Mouse (Mus musculus): ENCODE measurements around the gene Dpy19l3. TPM values are rescaled to one million over a fixed set of nuclear protein-coding genes. Genes with fewer than 3 reads are reported as not detected.
A peak's percentile ranks its signal among the peaks of the same experiment; 100 is the strongest.

Gene Dpy19l3
- polyA plus RNA-seq, 1 experiment from 2014 or later: 6.6 TPM

DNA sequence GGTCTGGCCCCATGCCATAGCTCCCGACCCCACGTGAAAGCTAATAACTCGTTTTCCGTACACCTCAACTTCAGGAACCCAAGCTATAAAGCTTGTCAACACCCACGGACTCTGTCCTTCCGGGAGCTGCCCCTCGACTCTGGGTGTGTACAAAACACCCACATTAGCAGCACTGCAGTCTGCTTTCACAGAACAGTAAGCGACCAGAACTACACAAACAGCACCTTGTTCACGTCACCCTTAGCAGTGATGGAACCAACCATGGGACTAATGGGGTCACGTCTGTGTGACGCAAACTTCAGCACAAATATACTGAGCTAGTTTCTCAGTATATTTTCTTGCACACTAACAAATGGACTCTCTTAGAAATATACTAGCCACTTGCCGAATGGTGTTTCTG lies 19.9 kb upstream of the Dpy19l3 start:
- WGBS (ENCODE audit: insufficient replicate concordance): 83% methylated on average over 12 of the region's 12 CpGs

GRCm38 (mm10) chr7:35772347-35772746 lies 18.1 kb upstream of the Dpy19l3 start:
- ATAC-seq (ENCODE audit: low read depth): no peak
- Histone ChIP-seq H3K36me3 (peaks cover 45% of the 10 kb centered on the region), H3K4me2 (no peak overlapping the region), H3K9me3 (replicated peaks) (no peaks in the 10 kb centered on the region), H3K27me3 (no peaks in the 10 kb centered on the region), H3K9ac (no peak overlapping the region), H3K4me3 (replicated peaks) (no peak overlapping the region), H3K4me1 (replicated peaks) (peaks cover 21% of the 10 kb centered on the region), H3K27ac (no peak overlapping the region)
- DNase-seq: no peak
- 83% methylated on average over 8 of the region's 8 CpGs for WGBS (ENCODE audit: insufficient replicate concordance)

More for the DNA sequence above, 19.9 kb upstream of the Dpy19l3 start:
- no peak overlapping the region for H3K27ac ChIP-seq
- peaks cover 21% of the 10 kb centered on the region for H3K4me1 ChIP-seq (replicated peaks)
- H3K27me3 ChIP-seq: no peaks in the 10 kb centered on the region
- H3K4me2 ChIP-seq: no peak overlapping the region
- H3K4me3 ChIP-seq (replicated peaks): no peak overlapping the region
- DNase-seq (no peak), ATAC-seq (ENCODE audit: low read depth) (no peak)
- no peaks in the 10 kb centered on the region for H3K9me3 ChIP-seq (replicated peaks)
- H3K36me3 ChIP-seq: peaks cover 59% of the 10 kb centered on the region
- H3K9ac ChIP-seq: no peak overlapping the region

DNA sequence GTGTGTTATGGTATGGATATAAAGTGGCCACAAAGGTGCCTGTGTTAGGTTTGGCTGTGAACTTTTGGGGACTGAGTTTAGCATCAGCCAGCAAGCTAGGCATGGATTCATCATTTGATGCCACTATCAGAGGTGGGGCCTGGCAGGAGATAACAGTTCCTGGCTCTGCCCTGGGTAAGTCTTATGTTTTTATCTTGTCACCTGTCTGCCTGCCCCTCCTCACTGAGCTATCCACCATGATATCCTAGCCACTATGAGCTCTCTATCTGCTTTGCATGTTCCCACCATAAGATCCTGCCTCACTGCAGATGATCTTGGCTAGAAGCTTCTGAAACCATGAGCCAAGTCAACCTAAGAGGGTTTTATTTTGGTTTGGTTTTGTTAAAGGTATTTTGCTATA lies 16.9 kb upstream of the Dpy19l3 start:
- Histone ChIP-seq H3K27me3 (no peaks in the 10 kb centered on the region), H3K4me2 (no peak overlapping the region), H3K9ac (no peak overlapping the region), H3K27ac (no peak overlapping the region), H3K9me3 (replicated peaks) (no peaks in the 10 kb centered on the region), H3K36me3 (peaks cover 37% of the 10 kb centered on the region), H3K4me1 (replicated peaks) (peaks cover 21% of the 10 kb centered on the region), H3K4me3 (replicated peaks) (no peak overlapping the region)
- ATAC-seq (ENCODE audit: low read depth) (peak; percentile 63), DNase-seq (no peak)

DNA sequence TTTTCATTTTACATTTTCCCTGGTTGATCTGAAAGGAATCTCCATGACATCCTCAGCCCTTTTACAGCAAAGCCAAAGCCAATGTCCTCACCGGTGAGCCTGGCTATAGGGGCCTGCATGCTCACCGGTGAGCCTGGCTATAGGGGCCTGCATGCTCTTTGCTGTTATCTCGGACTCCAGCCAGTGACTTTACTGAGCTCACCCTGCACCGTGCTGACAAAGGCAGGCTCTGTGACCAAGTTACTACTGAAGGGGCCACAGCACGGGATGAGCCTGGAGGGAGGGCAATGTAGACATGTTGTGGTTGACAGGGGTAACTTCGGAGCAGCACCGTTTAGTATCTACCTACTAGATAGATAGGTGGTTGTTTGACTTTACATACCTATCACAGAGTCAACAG lies 15.9 kb upstream of the Dpy19l3 start:
- Histone ChIP-seq H3K4me2 (no peak overlapping the region), H3K9me3 (replicated peaks) (no peaks in the 10 kb centered on the region), H3K4me3 (replicated peaks) (no peak overlapping the region), H3K27me3 (no peaks in the 10 kb centered on the region), H3K4me1 (replicated peaks) (peaks cover 21% of the 10 kb centered on the region), H3K36me3 (peaks cover 27% of the 10 kb centered on the region), H3K27ac (no peak overlapping the region), H3K9ac (no peak overlapping the region)
- DNase-seq: peak; percentile 20
- peak; percentile 84 for ATAC-seq (ENCODE audit: low read depth)
- WGBS (ENCODE audit: insufficient replicate concordance): 34% methylated on average over 7 of the region's 7 CpGs

- Histone ChIP-seq H3K4me2 (no peak overlapping the region), H3K4me1 (replicated peaks) (no peaks in the 10 kb centered on the region), H3K27me3 (no peaks in the 10 kb centered on the region), H3K9ac (no peak overlapping the region), H3K9me3 (replicated peaks) (no peaks in the 10 kb centered on the region), H3K4me3 (replicated peaks) (no peak overlapping the region), H3K36me3 (no peaks in the 10 kb centered on the region), H3K27ac (no peak overlapping the region)
- DNase-seq (no peak), ATAC-seq (ENCODE audit: low read depth) (no peak)
- WGBS (ENCODE audit: insufficient replicate concordance): 78% methylated on average over 11 of the region's 11 CpGs
These were observed 10.2 kb upstream of the Dpy19l3 start for GRCm38 (mm10) chr7:35764461-35764860.

DNA sequence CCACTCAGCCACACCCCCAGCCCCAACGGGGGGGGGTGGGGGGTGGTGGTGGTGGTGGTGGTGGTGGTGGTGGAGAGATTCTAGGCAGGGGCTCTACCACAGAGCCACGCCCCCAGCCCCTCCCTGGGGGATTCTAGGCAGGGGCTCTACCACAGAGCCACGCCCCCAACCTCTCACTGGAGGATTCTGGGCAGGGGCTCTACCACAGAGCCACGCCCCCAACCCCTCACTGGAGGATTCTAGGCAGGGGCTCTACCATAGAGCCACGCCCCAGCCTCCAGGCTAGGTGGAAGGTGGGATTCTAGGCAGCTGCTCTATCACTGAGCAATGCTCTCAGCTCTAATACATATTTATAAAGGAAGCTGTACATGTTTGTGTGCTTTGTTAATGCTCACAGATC lies 7.5 kb upstream of the Dpy19l3 start:
- 43% methylated on average over 5 of the region's 5 CpGs for WGBS (ENCODE audit: insufficient replicate concordance)
- H3K9me3 ChIP-seq (replicated peaks): no peaks in the 10 kb centered on the region
- H3K27ac ChIP-seq: no peak overlapping the region
- H3K4me1 ChIP-seq (replicated peaks): peaks cover 5% of the 10 kb centered on the region; the same call in 1 of the 2 replicates
- no peak for ATAC-seq (ENCODE audit: low read depth)
- H3K36me3 ChIP-seq: no peaks in the 10 kb centered on the region
- DNase-seq: no peak
- no peak overlapping the region for H3K9ac ChIP-seq
- H3K4me2 ChIP-seq: no peak overlapping the region
- H3K27me3 ChIP-seq: no peaks in the 10 kb centered on the region
- H3K4me3 ChIP-seq (replicated peaks): no peak overlapping the region

GRCm38 (mm10) chr7:35759602-35760001 lies 5.3 kb upstream of the Dpy19l3 start:
- 5% methylated on average over 2 of the region's 2 CpGs for WGBS (ENCODE audit: insufficient replicate concordance)
- Histone ChIP-seq H3K36me3 (no peaks in the 10 kb centered on the region), H3K9me3 (replicated peaks) (no peaks in the 10 kb centered on the region), H3K4me1 (replicated peaks) (peaks cover 10% of the 10 kb centered on the region), H3K9ac (no peak overlapping the region), H3K27ac (no peak overlapping the region), H3K4me3 (replicated peaks) (no peak overlapping the region), H3K4me2 (no peak overlapping the region), H3K27me3 (no peaks in the 10 kb centered on the region)
- DNase-seq (peak; percentile 24), ATAC-seq (ENCODE audit: low read depth) (no peak)

GRCm38 (mm10) chr7:35756510-35757440 lies 2.5 kb upstream of the Dpy19l3 start:
- Histone ChIP-seq H3K9me3 (replicated peaks) (no peaks in the 10 kb centered on the region), H3K27ac (no peak overlapping the region), H3K4me3 (replicated peaks) (no peak overlapping the region), H3K9ac (no peak overlapping the region), H3K4me1 (replicated peaks) (peaks cover 23% of the 10 kb centered on the region), H3K27me3 (no peaks in the 10 kb centered on the region), H3K4me2 (peak overlapping the region; percentile 23; the same call in 1 of the 2 replicates), H3K36me3 (no peaks in the 10 kb centered on the region)
- ATAC-seq (ENCODE audit: low read depth) (no peak), DNase-seq (peak; percentile 28)
- WGBS (ENCODE audit: insufficient replicate concordance): 32% methylated on average over 14 of the region's 14 CpGs

GRCm38 (mm10) chr7:35754886-35755168 lies 573 bp upstream of the Dpy19l3 start:
- no peak for ATAC-seq (ENCODE audit: low read depth)
- peak overlapping the region; percentile 74 for H3K4me3 ChIP-seq (replicated peaks)
- H3K4me1 ChIP-seq (replicated peaks): peaks cover 23% of the 10 kb centered on the region
- no peaks in the 10 kb centered on the region for H3K27me3 ChIP-seq
- no peaks in the 10 kb centered on the region for H3K9me3 ChIP-seq (replicated peaks)
- H3K27ac ChIP-seq: 0 out of 2 replicates have a peak overlapping the region, but pooled peaks have one; percentile 29
- no peak for DNase-seq
- 56% methylated on average over 4 of the region's 4 CpGs for WGBS (ENCODE audit: insufficient replicate concordance)
- H3K9ac ChIP-seq: peak overlapping the region; percentile 62
- peak overlapping the region; percentile 97 for H3K4me2 ChIP-seq
- H3K36me3 ChIP-seq: peaks cover 3% of the 10 kb centered on the region; the same call in 1 of the 2 replicates

DNA sequence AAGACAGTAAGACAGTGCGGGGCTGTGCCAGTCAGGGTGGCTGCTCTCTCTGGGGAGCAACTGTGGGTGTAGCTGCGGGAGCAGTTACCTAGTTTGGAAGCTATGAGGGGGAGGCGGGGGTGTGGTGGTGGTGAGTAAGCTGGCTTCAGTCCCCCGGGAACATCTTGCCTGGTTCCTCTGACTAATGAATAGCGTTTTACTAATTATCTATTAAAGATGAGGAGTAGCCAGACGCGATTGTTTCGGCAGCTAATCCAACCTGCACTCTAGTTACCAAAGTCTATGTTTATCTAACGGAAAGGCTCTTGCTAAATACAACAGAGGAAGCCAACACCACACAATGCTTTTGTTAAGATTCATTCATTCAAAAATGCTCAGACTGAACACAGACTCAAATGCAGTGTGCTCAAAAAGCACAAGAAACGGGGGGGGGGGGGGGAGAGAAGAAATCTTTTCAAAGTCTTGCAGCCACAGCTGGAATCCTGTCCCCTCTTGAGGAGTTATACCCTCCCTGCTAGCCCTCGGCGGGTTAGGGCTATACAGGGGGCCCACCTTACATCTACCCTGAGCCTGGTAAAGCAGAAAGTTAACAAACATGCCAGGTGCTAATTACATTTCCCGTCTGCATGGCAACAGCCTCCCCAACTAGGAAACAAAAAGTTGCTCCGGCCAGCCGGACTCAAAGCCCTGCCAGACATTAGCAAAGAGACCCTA lies 778 bp downstream of the Dpy19l3 start:
- peak overlapping the region; percentile 97 for H3K4me2 ChIP-seq
- H3K4me1 ChIP-seq (replicated peaks): peaks cover 23% of the 10 kb centered on the region
- H3K36me3 ChIP-seq: peaks cover 17% of the 10 kb centered on the region
- ATAC-seq (ENCODE audit: low read depth): no peak
- WGBS (ENCODE audit: insufficient replicate concordance): 7% methylated on average over 15 of the region's 15 CpGs
- peak overlapping the region; percentile 23; the same call in 1 of the 2 replicates for H3K27ac ChIP-seq
- no peaks in the 10 kb centered on the region for H3K27me3 ChIP-seq
- DNase-seq: no peak
- peak overlapping the region; percentile 74 for H3K9ac ChIP-seq
- H3K4me3 ChIP-seq (replicated peaks): peak overlapping the region; percentile 74
- no peaks in the 10 kb centered on the region for H3K9me3 ChIP-seq (replicated peaks)

- peaks cover 30% of the 10 kb centered on the region for H3K36me3 ChIP-seq
These were observed 3.4 kb downstream of the Dpy19l3 start for GRCm38 (mm10) chr7:35750873-35751272.

More at GRCm38 (mm10) chr7:35750873-35751272, 3.4 kb downstream of the Dpy19l3 start:
- H3K27me3 ChIP-seq: no peaks in the 10 kb centered on the region
- H3K27ac ChIP-seq: no peak overlapping the region
- H3K9ac ChIP-seq: no peak overlapping the region
- ATAC-seq (ENCODE audit: low read depth) (no peak), DNase-seq (no peak)
- H3K4me3 ChIP-seq (replicated peaks): no peak overlapping the region
- WGBS (ENCODE audit: insufficient replicate concordance): 63% methylated on average over 9 of the region's 9 CpGs
- H3K4me1 ChIP-seq (replicated peaks): peaks cover 19% of the 10 kb centered on the region
- H3K4me2 ChIP-seq: no peak overlapping the region
- H3K9me3 ChIP-seq (replicated peaks): no peaks in the 10 kb centered on the region
